Mouse (Mus musculus): ENCODE measurements at regions not wholly inside any gene's neighbourhood (a gene's known extent, or its start where the extent isn't known, plus 50 kb on each side); places are given as distances from the start of the nearest gene placed in this dataset.
A peak's percentile ranks its signal among the peaks of the same experiment; 100 is the strongest.

GRCm38 (mm10) chr6:39283761-39284415, 77.3 kb upstream of the Kdm7a start:
- no peak for DNase-seq

GRCm38 (mm10) chr6:39278317-39278716, 71.7 kb upstream of the Kdm7a start:
- no peak for DNase-seq

GRCm38 (mm10) chr6:39274774-39275502, 68.3 kb upstream of the Kdm7a start:
- DNase-seq = peak; percentile 40

- DNase-seq = no peak
Measured at GRCm38 (mm10) chr6:39273427-39273826, 66.8 kb upstream of the Kdm7a start.

- no peak for DNase-seq
Measured at GRCm38 (mm10) chr6:39270457-39270856, 63.9 kb upstream of the Kdm7a start.

- DNase-seq = no peak
Measured at GRCm38 (mm10) chr6:39269706-39270105, 63.1 kb upstream of the Kdm7a start.

GRCm38 (mm10) chr6:39268647-39269428, 62.2 kb upstream of the Kdm7a start:
- DNase-seq = no peak

GRCm38 (mm10) chr6:39264722-39265121, 58.1 kb upstream of the Kdm7a start:
- no peak for DNase-seq

GRCm38 (mm10) chr6:39263615-39264014, 57.0 kb upstream of the Kdm7a start:
- no peak for DNase-seq

GRCm38 (mm10) chr6:39261951-39262350, 55.4 kb upstream of the Kdm7a start:
- no peak for DNase-seq

- peak; percentile 30 for DNase-seq
Measured at GRCm38 (mm10) chr6:39260480-39260879, 53.9 kb upstream of the Kdm7a start.

GRCm38 (mm10) chr6:39259129-39259528, 52.5 kb upstream of the Kdm7a start:
- peak; percentile 37 for DNase-seq

GRCm38 (mm10) chr6:39258656-39259055, 52.1 kb upstream of the Kdm7a start:
- peak; percentile 37 for DNase-seq

- DNase-seq = peak; percentile 24
Measured at GRCm38 (mm10) chr6:39257667-39258395, 51.2 kb upstream of the Kdm7a start.

GRCm38 (mm10) chr6:39257111-39257571, 50.6 kb upstream of the Kdm7a start:
- DNase-seq = peak; percentile 40

- DNase-seq = peak; percentile 83
Measured at GRCm38 (mm10) chr6:39256304-39257103, 49.9 kb upstream of the Kdm7a start.

Data from thymus, postnatal 14 days (tissue).